Mouse (Mus musculus) megakaryocyte progenitor cell, adult 5-6 weeks (primary cell): ENCODE measurements at regions not wholly inside any gene's neighbourhood (a gene's known extent, or its start where the extent isn't known, plus 50 kb on each side); places are given as distances from the start of the nearest gene placed in this dataset.
A peak's percentile ranks its signal among the peaks of the same experiment; 100 is the strongest.
"Not testable (repeated sequence)": the region's sequence is repeated elsewhere in the genome, so short reads cannot be mapped to it uniquely, and the experiment has no call there.

Source experiments
- ATAC-seq: replicated peaks from 2 replicates; pipeline ENCODE4 v1.8.0; 2016; ENCODE audit warnings: mild to moderate bottlenecking, moderate TSS enrichment, inconsistent platforms; ENCODE audit not compliant: poor library complexity

DNA sequence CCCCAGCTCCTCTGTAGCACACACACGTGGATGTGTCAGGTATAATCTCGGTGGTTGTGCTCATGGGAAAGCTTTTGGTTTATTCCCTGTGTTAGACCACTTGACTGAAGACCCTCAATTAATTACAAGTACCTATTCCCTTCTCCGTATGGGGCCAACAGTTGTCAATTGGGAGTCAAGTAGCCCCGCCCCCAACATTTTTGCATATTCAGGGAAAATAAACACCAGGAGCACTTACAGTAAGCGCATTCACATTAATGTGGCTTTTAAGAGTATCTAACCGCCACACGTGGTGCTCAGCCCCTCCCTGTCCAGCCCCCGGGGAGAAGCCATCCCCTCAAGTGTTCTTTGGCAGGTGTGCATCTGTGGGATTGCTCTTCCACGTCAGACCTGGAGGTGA, 223.9 kb downstream of the Tpra1 start:
- no peak for ATAC-seq

DNA sequence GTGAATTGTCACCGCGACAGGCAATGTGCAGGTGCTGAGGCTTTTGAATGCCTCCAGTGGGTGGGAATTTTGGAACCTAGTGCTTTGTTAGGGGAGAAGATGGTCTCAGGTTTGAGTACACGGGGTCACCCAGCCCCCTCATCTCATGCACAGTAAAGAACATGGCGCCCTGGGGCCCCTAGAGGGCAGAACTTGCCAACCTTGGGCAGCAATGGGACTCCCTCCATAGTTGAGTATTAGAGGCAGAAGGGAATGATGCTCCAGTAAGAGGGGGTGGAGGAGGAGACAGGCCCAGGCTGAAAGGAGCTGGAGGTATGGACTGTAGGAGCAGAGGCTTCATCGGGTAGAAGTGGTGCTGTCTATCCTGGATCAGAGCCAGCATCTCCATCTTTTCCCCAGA, 226.1 kb downstream of the Tpra1 start:
- ATAC-seq = not testable (repeated sequence)

DNA sequence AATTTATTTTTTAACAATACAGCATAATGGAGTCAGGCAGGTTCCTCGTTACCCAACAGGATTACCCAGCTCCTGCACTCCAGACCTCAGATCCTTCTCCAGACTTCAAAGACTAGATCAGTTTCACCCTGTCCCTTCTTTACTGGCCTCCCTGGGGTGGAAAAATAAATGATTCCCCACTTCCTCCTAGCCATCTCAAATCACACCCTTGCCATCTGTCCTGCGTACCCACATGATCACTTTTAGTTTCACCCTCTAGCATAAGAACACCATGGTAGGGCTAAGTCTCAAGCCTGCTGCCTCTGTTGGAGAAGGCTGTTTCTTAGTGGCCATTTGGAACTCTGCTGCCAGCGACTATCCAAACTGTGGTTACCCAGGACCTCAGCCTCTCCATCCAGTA, 222.0 kb downstream of the Plxna1 start:
- 0 out of 2 replicates have a peak, but pooled peaks have one; percentile 9 for ATAC-seq

DNA sequence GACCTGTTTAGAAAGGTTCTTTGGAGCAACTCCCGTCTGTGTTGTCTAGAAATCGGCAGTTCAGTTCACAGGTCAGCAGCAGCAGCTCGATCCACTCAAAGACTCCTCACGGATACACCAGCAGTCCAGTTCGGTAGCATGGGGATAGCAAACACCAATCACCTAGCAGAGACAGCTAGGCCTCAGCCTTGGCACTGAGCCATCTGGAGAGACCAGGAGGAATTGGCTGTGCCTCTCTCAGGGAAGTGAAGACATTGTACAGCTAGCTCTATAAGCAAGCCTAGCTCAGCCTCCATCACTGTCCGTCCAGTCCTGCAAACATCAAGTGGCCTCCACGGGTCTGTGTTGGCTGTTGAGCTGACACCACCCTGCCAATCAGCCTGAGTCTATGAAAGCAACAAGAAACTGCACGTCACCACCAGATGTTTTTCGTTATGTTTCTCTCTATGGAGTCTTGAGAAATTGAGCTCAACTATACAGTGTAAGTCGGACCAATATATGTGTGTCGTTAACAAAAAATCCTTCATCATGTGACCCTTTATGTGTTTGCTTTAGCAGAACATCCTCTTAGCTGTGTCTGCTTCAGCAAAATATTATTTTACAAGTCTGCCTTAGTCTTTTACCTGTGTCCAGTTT, 209.3 kb downstream of the Plxna1 start:
- ATAC-seq = no peak

GRCm38 (mm10) chr6:89157501-89157900, 204.9 kb downstream of the Plxna1 start:
- no peak for ATAC-seq

DNA sequence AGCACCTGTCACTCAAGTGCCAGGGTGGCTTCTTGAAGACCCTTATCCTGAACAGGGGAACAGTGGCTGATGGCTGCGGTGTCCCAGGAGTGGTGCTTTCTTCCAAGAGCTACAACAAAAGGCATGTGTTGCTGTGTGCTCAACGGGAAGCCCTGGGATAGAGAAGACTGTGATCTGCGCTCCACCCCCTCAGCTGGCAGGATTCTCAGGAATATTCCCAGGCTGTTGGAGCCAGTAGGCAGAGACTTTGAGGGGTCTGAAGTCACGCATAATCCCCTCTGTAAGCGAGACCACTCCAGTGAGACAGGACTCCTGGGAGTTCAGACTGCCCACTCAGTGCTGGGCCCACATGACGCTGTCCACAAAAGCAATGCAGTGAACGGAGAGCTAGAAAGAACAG, 202.4 kb downstream of the Plxna1 start:
- no peak for ATAC-seq

GRCm38 (mm10) chr6:89161746-89162145, 200.7 kb downstream of the Plxna1 start:
- ATAC-seq = no peak

GRCm38 (mm10) chr6:89169520-89169919, 192.9 kb downstream of the Plxna1 start:
- ATAC-seq = no peak

DNA sequence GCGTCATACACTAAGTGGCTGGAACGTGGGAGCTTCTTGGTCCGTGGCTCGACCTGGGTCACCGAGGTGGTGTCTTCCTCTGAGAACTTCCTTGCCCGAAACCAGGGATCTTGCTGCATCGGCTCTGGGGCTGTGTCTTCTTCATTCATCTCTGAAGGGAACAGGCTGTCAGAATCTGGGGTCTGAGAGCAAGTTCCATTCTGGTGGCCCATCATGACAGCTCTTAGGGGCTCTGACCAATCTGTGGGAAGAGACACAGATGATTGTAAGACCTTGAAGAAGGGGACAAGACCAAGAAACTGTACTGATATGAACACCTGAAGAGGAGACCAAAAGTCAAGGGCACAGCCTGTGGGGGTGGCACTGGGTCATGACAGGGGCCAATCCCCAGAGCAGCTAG, 177.5 kb downstream of the Plxna1 start:
- not testable (repeated sequence) for ATAC-seq

- ATAC-seq = not testable (repeated sequence)
Measured at GRCm38 (mm10) chr6:89200514-89201284, 161.7 kb downstream of the Plxna1 start.

- no peak for ATAC-seq
Measured at GRCm38 (mm10) chr6:89215021-89215420, 147.4 kb downstream of the Plxna1 start.

DNA sequence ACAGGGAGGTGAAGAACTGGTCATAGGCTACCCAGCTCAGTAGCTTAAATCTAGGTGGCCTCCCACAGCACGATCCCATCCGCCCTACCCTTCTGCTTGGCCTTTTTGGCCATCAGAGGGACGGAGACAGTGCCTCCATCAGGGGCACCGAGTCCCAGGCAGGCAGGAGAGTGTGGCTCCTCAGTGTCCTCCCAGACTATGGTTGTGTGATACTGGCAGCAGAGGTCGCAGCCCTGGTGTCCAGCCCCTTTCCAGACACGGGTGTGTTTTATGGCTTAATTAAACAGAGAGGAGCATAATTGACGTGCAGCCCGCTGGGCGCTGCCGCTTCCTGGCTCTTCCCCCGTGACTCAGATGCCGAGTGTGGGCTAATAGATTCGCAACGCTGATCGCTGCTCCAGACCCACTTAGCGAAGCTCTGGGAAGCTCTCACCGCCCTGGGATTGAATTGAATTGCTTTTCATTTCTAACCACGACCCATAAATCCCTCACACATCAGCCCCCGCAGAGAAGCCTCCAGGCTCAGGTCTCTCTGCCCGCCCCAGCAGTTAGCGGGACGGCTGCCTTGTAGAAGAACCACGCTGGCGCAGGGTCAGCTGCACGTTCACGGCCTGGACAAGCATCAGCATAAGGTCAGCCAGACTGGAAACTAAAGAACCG, 126.9 kb downstream of the Plxna1 start:
- no peak for ATAC-seq

DNA sequence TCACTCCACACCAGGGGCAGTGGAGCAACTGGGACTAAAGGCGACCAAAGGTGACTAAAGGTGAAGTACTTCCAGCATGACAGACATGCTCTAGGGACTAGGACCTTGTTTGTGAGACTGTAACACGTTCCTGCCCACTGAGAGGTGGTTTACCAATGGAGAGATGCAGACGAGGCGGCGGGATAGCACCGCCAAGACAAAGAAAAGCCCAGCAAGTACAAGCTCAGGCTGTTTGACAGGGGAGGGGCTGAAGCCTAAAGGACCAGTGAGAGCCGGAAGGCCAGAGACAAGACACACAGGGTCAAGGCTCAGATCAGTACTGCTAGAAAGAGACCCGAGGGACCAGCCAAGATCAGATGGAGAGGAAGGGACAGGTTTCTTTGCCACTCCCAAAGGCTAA, 126.2 kb downstream of the Plxna1 start:
- no peak for ATAC-seq

DNA sequence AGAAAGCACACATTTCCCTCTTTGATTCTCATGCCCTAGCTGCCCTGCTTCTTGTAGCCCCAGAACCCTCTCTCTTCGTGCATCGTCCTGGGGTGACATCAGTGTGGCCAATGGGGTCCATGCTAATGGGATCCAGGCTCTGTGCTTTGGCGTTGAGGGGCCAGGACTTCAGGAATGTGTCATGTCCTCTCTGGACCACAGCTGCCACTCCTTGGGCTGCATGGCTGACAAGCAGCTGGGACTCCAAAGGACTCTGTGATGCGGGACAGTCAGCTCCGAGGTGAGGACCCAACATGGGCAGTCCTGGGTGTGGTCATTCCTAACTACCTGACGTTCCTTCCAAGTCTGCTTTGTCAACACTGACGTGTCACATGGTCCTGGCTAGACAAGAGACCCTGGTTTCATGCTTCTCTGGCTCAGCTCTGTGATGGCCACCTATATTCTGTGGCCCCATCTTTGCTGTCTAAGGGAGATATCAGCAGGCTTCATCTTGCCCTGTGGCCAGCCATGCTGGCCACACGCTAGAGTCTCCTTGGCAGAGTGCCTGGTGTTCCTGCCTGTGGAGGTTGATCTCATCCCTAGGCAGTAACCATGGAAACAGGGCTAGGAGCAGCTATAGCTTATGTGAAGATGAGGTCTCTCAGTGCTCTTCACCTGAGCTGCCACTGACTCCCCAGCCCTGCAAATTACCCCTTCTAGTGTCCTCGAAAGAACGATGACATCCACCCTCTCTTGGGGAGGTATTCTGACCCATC, 125.4 kb downstream of the Plxna1 start:
- no peak for ATAC-seq

DNA sequence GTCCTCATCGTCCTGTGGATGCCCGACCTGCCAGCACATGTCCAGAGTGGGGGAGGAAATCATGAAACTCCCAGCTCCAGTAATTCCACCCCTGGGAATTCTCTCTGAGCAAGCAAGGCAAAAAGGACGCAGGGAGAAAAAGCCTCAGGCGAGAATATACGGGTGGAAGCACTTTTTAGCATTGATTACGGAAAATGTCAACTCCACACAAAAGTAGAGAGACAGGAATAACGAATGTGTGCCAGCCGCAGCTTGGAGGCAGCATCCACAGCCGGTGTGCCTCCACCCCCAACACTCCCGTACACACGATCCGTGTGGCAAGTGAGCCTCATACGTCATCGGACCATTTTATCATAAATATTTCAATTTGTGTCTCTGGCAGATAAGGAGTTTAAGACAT, 123.5 kb downstream of the Plxna1 start:
- no peak for ATAC-seq

DNA sequence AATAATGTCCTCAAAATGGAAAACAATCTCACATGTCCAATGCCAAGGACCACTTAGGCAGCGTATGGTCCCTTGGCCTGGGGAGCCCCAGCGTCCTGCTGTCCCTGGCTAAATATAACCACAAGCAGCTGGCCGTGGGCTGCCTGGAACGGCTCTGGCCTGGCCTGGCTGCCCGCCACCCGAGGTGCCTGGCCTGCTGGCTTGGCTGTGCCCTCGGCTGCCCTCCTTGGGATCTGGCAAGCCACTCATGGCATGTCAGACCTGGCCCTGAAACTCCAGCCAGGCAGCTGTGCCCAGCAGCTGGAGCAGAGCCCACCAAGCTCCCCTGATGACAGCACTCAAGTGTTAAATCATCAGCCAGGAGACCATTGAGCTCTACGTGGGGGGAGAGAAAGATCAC, 122.9 kb downstream of the Plxna1 start:
- ATAC-seq = no peak

DNA sequence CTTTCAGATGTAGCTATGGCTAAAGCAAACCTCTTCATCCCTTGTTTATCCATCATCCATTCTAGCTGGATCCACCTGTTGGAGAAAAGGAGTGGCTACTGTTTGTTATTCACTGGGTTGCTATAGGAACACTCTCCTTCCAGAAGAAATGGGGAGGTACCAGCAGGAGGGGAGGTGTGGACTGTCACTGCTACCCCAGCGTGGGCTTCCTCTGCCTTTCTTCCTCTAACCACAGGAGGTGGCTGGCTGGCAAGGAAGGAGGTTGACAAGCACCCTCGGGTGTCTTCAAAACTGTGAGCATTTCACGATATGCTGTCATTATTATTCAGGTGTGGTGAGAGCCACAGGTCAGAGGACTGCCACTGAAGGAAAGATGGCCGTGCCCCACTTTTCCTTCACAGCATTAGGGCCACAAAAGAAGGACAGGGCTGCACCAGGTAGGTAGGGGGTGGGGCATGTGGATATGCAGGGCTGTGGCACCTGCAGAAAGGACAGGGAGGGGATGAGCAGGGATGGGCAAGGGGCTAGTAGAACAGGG, 122.2 kb downstream of the Plxna1 start:
- ATAC-seq = no peak

DNA sequence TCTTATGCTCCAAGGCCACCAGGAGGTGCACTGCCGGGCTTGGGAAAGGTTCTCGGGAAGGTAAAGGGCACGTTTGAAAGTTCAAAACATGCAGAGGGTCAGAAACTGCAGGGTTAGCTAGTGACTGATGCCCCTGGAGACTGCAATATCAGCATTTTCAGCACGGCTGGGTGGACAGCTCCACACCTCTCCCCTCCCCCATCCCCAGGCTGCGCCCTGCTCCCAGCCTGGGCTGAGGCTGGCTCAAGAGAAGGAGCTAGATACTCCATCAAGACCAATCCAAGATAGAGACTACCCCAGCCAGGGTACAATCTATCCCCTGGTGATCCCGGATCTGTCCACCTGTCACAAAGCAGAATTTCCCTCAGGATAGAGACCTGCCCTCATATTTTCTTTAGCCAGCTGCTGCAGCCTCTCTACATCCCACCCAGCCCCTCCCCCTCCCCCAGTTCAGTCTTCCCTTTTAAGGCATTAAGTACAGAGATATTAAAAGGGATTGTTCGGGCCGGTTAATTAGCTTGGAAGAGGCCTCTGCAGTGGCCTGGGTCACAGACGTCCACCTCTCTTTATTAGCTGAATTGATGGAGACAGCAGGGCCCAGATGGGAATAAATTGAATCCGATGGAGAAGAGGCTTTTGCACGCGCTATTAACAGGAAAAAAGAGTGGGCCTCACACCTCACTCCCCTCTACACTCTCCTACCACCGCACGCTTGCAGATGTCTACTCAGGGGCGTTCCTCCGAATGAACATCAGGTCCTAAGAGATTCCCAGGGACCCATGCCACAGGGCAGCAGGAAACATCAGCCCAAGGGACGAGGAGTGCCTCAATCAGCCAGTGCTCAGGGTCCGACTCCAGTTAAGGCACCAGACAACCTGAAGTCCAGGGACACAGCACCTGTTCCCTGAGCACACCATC, 119.8 kb downstream of the Plxna1 start:
- ATAC-seq = peak; percentile 61

DNA sequence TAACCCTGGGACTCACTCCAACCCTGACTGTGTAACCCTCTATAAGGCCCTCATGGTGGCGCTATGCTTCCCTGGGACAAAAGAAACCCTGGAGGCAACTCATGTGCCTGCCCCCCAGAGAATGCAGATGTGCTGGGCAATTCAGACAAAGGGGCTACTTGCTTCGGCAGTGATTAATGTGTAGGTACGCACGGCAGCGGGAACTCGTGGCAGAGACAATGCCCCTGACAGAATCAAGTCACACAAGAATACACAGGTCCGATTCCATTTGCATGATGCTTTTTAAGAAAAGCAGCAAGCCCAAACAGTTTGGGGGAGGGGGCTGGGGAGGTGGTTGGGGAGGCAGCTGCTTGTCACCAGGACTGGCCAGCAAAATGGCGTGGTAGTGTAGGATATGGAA, 116.9 kb downstream of the Plxna1 start:
- no peak for ATAC-seq

DNA sequence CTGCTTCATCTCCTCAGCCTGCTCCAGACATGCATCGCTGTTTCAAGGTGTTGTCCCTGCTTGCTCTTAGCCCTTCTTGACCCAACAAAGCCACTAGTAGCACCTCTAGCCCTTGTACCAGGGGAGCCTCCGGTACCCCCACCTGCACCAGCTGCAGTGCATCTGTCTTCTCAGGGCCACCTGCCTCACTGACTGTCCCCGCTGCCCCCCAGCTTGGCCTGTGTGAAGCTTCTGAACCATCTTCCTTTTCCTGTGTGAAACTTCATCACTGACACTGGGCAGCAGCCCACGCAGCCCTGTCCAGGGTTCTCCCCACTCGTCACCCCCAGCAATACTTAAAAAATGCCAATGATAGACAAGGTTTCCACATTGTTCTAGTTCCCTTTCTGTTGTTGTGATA, 116.2 kb downstream of the Plxna1 start:
- no peak for ATAC-seq
